Comparison of ENCODE assay signal across 13 mouse cellular contexts in genomic region chr5:111772127-111772526, GRCm38 (mm10). TPM values are rescaled to one million over a fixed set of nuclear protein-coding genes. Genes with fewer than 3 reads are reported as not detected.
DNase-seq lines count a peak whose midpoint lies in the region; ATAC-seq lines count a peak whose summit lies in the region.
"Had no signal": no experiment of that assay in that cellular context is flagged by ENCODE, and none has a peak within 500 bp of the region (broad histone marks: within the 10 kb centered on the region; RNA-seq: fewer than 3 reads in every experiment).

No protein-coding gene starts in this region.

- H3K4me3 ChIP-seq in liver, embryonic 11.5 days (ENCODE audit: low read depth, low read length) = no peak overlapping the region
- H3K4me3 ChIP-seq in liver, embryonic 12.5 days = no peak overlapping the region
- H3K4me3 ChIP-seq in forebrain, embryonic 11.5 days (ENCODE audit: low read depth, low read length) = no peak overlapping the region
- no peak overlapping the region for H3K4me3 ChIP-seq in hindbrain, embryonic 15.5 days
- H3K4me3 ChIP-seq in neural tube, embryonic 15.5 days (replicated peaks) = no peak overlapping the region
- H3K4me3 ChIP-seq: gastrocnemius, adult 2 months had no signal

- no peaks in the 10 kb centered on the region for H3K9me3 ChIP-seq in liver, embryonic 11.5 days (ENCODE audit: control insufficient read depth, low read length)
- H3K9me3 ChIP-seq in liver, embryonic 12.5 days (replicated peaks) = no peaks in the 10 kb centered on the region
- no peaks in the 10 kb centered on the region for H3K9me3 ChIP-seq in forebrain, embryonic 11.5 days (ENCODE audit: control insufficient read depth, low read length)
- H3K9me3 ChIP-seq in hindbrain, embryonic 15.5 days = no peaks in the 10 kb centered on the region
- no peaks in the 10 kb centered on the region for H3K9me3 ChIP-seq in neural tube, embryonic 15.5 days (replicated peaks)

- H3K36me3 ChIP-seq in liver, embryonic 11.5 days (ENCODE audit: control insufficient read depth, insufficient read depth, low read length) = no peaks in the 10 kb centered on the region
- H3K36me3 ChIP-seq in liver, embryonic 12.5 days = no peaks in the 10 kb centered on the region
- H3K36me3 ChIP-seq in forebrain, embryonic 11.5 days (ENCODE audit: control insufficient read depth, insufficient read depth, low read length) = no peaks in the 10 kb centered on the region
- no peaks in the 10 kb centered on the region for H3K36me3 ChIP-seq in hindbrain, embryonic 15.5 days
- no peaks in the 10 kb centered on the region for H3K36me3 ChIP-seq in neural tube, embryonic 15.5 days

- no peak overlapping the region for H3K4me2 ChIP-seq in liver, embryonic 11.5 days
- no peak overlapping the region for H3K4me2 ChIP-seq in liver, embryonic 12.5 days
- no peak overlapping the region for H3K4me2 ChIP-seq in forebrain, embryonic 11.5 days (ENCODE audit: low read depth, low read length, severe bottlenecking)
- no peak overlapping the region for H3K4me2 ChIP-seq in hindbrain, embryonic 15.5 days
- no peak overlapping the region for H3K4me2 ChIP-seq in neural tube, embryonic 15.5 days

- no peak for ATAC-seq in liver, embryonic 11.5 days (replicated peaks; ENCODE audit: low FRiP score)
- ATAC-seq in liver, embryonic 12.5 days = no peak
- peak; percentile 75 for ATAC-seq in forebrain, embryonic 11.5 days (replicated peaks; ENCODE audit: low FRiP score)
- peak; percentile 25; the same call in 1 of the 2 replicates for ATAC-seq in hindbrain, embryonic 15.5 days (ENCODE audit: low FRiP score, low read depth)
- ATAC-seq in neural tube, embryonic 15.5 days (ENCODE audit: low FRiP score) = peak; percentile 58

- no peaks in the 10 kb centered on the region for H3K27me3 ChIP-seq in liver, embryonic 11.5 days (replicated peaks; ENCODE audit: control insufficient read depth, insufficient read depth, low read length)
- H3K27me3 ChIP-seq in liver, embryonic 12.5 days (replicated peaks) = no peaks in the 10 kb centered on the region
- no peaks in the 10 kb centered on the region for H3K27me3 ChIP-seq in forebrain, embryonic 11.5 days (ENCODE audit: control insufficient read depth, insufficient read depth, low read length)
- 0 out of 2 replicates have a peak, but pooled peaks cover 3% of the 10 kb centered on the region for H3K27me3 ChIP-seq in hindbrain, embryonic 15.5 days
- no peaks in the 10 kb centered on the region; the same call in 1 of the 2 replicates for H3K27me3 ChIP-seq in neural tube, embryonic 15.5 days (replicated peaks)

- H3K27ac ChIP-seq in liver, embryonic 11.5 days (ENCODE audit: low read depth, low read length) = peak overlapping the region; percentile 45; the same call in 1 of the 2 replicates
- H3K27ac ChIP-seq in liver, embryonic 12.5 days = no peak overlapping the region
- peak overlapping the region; percentile 81 for H3K27ac ChIP-seq in forebrain, embryonic 11.5 days (ENCODE audit: low read depth, low read length)
- peak overlapping the region; percentile 42 for H3K27ac ChIP-seq in hindbrain, embryonic 15.5 days (replicated peaks)
- H3K27ac ChIP-seq in neural tube, embryonic 15.5 days (replicated peaks) = peak overlapping the region; percentile 41; the same call in 1 of the 2 replicates
- H3K27ac ChIP-seq: liver, embryonic 14.5 days had no signal

- H3K4me1 ChIP-seq in liver, embryonic 11.5 days (replicated peaks; ENCODE audit: control insufficient read depth, insufficient read depth, low read length) = 0 out of 2 replicates have a peak, but pooled peaks cover 5% of the 10 kb centered on the region
- no peaks in the 10 kb centered on the region; the same call in 1 of the 2 replicates for H3K4me1 ChIP-seq in liver, embryonic 12.5 days
- peaks cover 33% of the 10 kb centered on the region for H3K4me1 ChIP-seq in forebrain, embryonic 11.5 days (replicated peaks; ENCODE audit: control insufficient read depth, insufficient read depth, low read length)
- peaks cover 33% of the 10 kb centered on the region for H3K4me1 ChIP-seq in hindbrain, embryonic 15.5 days (replicated peaks)
- peaks cover 30% of the 10 kb centered on the region for H3K4me1 ChIP-seq in neural tube, embryonic 15.5 days

- DNase-seq in liver, embryonic 11.5 days (ENCODE audit: low spot score) = no peak
- peak; percentile 89 for DNase-seq in forebrain, embryonic 11.5 days (ENCODE audit: low spot score)
- DNase-seq in thymus, postnatal 10 days (ENCODE audit: low spot score in 2 of 2) = no peak
- DNase-seq in cerebellum, postnatal 25 days = no peak
- DNase-seq: adrenal gland, postnatal 25 days; cerebellum, postnatal 36 days; gastrocnemius, adult 2 months; kidney, adult 9 months had no signal

- H3K9ac ChIP-seq in liver, embryonic 11.5 days (ENCODE audit: low read depth, low read length) = no peak overlapping the region
- no peak overlapping the region for H3K9ac ChIP-seq in liver, embryonic 12.5 days
- no peak overlapping the region for H3K9ac ChIP-seq in forebrain, embryonic 11.5 days (ENCODE audit: low read length)
- no peak overlapping the region for H3K9ac ChIP-seq in hindbrain, embryonic 15.5 days
- no peak overlapping the region for H3K9ac ChIP-seq in neural tube, embryonic 15.5 days (replicated peaks)
- H3K9ac ChIP-seq: liver, embryonic 14.5 days had no signal

- WGBS in liver, embryonic 11.5 days = 45% methylated on average over 8 of the region's 8 CpGs
- WGBS in liver, embryonic 12.5 days (ENCODE audit: insufficient replicate concordance) = 37% methylated on average over 8 of the region's 8 CpGs
- WGBS in forebrain, embryonic 11.5 days = 9% methylated on average over 8 of the region's 8 CpGs
- 12% methylated on average over 8 of the region's 8 CpGs for WGBS in hindbrain, embryonic 15.5 days
- 9% methylated on average over 8 of the region's 8 CpGs for WGBS in neural tube, embryonic 15.5 days

RNA-seq across cellular contexts. Expression of gene Gm26897, which starts 38.4 kb away (rescaled TPM):
- polyA plus RNA-seq in liver, embryonic 11.5 days (2014; fragmentation: Nextera tagmentation; extraction: Ambion mirVana) = not detected in 2 replicates
- polyA plus RNA-seq in liver, embryonic 12.5 days (2016; fragmentation: Nextera tagmentation; extraction: Ambion mirVana) = not detected in 2 replicates
- polyA plus RNA-seq in forebrain, embryonic 11.5 days (2014; fragmentation: Nextera tagmentation; extraction: Ambion mirVana) = not detected in 2 replicates
- polyA plus RNA-seq in hindbrain, embryonic 15.5 days (2015; fragmentation: Nextera tagmentation; extraction: Ambion mirVana) = not detected in 2 replicates
- polyA plus RNA-seq in neural tube, embryonic 15.5 days (2015; fragmentation: Nextera tagmentation; extraction: Ambion mirVana) = not detected in 2 replicates
- polyA plus RNA-seq: liver, embryonic 14.5 days; spleen, adult 2 months had no signal

Comparison
In these comparisons a context has a peak if more than half of its experiments do, and no peak if none do; other contexts are left out.
1. ATAC-seq: peak in forebrain, embryonic 11.5 days (single experiment), hindbrain, embryonic 15.5 days (single experiment) and neural tube, embryonic 15.5 days (single experiment); none in liver, embryonic 11.5 days (single experiment) and liver, embryonic 12.5 days (single experiment).